Mouse (Mus musculus): ENCODE measurements around the gene Hoxc12. TPM values are rescaled to one million over a fixed set of nuclear protein-coding genes. Genes with fewer than 3 reads are reported as not detected.

Gene Hoxc12
- total RNA-seq, 2 experiments from 2014 or later, result not detected

DNA sequence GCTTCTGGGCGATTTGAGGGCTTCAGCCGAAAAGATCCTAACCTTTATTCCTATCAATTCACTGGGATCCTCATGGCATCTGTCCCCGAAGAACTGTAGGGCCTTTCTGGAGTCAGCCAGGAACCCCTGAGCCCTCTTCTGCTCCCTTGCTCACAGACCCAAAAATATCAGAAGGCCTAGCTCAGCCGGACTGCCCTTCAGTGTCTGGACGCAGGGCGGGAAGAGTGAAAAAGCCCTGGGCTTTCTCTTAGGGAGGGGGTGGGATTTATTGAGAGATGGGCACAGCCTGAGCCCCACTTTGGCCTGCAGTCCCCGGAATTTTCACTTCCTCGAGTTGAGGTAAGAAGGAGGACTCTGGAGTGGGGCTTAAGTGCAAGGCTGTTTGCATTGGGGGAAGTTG lies 26.7 kb downstream of the Hoxc12 start:
- ATAC-seq (ENCODE audit: poor library complexity, severe bottlenecking), result no peak

DNA sequence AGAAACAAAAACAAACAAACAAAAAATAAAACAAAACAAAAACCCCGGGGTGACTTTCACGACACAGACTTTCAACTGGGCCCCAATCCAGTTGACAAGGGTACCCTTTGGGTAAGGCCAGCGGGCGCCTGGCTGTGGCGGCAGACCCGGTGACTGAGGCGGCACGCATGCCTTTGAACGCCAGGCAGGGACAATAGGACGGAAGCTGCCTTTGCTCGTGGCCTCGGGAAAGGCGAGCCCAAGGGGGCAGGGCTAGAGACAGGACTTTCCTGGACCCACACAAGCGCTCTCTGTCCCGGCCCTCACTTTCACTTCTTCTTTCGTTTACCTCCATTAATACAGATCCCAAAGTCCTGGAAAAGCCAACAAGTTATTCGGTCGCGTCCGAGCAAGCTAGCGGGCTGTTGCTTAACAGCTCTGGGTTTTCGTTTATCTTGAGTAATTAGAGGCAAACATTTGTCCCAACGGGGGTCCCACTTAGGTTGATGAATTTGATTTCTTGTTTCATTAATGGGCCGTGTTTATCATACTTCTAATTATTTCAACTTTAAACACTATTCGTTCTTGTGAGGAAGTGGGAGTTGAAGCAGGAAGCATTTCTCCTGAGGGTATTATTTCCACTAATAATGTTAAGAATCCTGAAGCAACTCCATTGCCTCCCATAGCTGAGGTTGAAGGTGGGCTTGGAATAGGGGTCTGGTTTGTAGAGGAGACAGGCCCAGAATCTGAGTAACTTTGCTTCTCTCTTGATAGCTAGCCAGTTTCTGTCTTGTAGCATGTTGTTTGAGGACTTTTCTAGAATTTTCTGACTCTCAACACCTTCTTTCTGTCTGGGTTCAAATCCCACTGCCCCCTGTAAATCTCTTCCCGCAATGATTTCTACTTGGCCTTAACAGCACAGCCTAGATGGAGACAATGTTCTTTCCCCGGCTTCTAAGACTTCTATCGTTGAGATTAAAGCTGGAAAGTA lies 27.4 kb downstream of the Hoxc12 start:
- ATAC-seq (ENCODE audit: poor library complexity, severe bottlenecking), result peak; percentile 38; the same call in 1 of the 2 replicates

DNA sequence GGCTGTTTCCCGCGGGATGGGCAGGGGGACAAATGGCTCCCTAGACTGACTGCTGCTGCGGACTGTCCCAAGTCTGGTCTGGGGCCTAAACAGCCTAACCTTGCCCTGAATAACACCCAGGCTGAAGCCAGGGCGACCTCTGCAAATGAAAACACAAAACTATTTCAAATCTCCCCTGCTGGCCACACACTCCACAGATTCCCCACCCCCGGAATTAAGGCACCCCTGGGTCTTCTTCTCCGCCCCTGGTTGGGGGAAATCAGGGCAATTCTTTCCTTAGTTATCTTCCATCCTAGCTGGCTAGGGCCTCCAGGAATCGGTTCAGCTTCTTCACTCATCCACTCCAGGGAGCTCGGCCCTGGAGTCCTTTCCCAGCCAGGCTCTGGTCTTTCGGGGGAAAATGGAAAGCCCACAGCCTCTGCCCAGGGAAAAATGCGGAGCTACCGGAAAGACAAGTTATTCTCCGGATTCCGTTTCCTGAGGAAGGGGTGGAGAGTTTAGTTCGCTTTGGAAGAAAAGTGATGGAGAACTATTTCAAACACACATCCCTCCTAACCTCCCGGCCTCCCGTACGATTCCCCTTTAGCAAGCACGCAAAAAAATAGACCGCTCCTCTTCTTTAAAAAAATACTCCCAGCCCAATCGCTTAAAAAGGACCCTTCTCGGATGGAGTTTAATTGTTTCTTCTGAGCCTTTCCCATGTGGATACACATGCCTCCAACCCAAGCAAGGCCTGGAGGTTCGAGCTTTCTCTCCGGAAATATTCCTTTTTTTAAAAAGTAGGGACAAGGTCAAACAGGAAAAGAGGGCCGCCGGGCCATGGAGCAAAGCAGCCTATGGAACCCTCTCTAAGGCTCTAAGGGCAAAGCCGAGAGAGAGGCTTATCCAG lies 28.7 kb downstream of the Hoxc12 start:
- ATAC-seq (ENCODE audit: poor library complexity, severe bottlenecking), result no peak

DNA sequence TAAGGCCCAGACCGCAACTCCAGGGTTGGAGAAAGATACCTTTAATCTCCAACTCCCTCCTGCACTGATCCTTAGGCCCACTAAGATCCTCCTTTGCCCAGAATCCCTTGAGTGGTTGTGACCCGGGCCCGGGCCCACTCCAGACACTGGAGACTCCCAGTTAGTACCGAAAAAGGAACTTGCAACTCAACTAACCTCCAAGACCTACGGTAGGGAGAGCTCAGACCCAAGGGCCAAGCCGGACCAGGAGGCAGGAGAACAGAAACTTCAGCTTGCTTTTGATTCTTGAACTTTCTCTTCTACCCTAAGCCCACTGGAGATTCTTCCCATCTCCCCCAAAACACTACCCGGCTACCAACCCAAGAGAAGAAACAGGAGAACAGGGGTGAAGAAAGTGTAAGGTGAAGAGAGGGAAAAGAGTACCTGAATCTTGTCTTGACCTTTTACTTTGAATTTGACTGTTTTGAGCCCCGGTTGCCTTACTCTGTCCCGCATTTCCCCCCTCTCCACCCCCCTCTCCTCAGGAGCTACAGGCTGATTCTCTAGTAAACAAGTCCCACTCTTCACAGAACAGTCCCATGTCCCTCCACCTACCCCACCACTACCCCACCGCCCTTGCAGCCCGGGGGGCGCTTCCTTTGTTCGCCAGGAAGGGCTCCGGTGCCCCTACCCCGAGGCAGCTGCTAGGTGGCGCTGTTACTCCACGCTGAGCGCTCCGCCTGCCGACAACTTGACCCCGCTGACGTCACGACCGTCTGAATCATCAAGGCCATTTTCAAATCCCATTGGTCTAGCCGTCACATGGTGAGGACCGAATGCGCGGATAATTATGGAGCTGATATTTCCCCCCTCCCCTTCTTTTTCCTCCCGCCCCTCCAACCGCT lies 29.6 kb downstream of the Hoxc12 start:
- peak; percentile 77 for ATAC-seq (ENCODE audit: poor library complexity, severe bottlenecking)

DNA sequence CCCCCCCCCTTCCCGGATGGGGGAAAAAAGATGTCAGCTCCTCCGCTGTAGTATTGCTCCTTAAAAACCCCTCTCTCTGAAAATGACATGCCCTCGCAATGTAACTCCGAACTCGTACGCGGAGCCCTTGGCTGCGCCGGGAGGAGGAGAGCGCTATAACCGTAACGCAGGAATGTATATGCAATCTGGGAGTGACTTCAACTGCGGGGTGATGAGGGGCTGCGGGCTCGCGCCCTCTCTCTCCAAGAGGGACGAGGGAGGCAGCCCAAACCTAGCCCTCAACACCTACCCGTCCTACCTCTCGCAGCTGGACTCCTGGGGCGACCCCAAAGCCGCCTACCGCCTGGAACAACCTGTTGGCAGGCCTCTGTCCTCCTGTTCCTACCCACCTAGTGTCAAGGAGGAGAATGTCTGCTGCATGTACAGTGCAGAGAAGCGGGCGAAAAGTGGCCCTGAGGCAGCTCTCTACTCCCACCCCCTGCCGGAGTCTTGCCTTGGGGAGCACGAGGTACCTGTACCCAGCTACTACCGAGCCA lies 30.3 kb downstream of the Hoxc12 start, which contains the start of gene Hoxc10:
Hoxc10 (plus strand) TSS at position 21 of the 536 bp plus-strand sequence.
- ATAC-seq (ENCODE audit: poor library complexity, severe bottlenecking), result no peak

DNA sequence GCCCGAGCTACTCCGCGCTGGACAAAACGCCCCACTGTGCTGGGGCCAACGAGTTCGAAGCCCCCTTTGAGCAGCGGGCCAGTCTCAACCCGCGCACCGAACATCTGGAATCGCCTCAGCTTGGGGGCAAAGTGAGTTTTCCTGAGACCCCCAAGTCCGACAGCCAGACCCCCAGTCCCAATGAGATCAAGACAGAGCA lies 30.7 kb downstream of the Hoxc12 start, which contains the start of gene Hoxc5:
Hoxc5 (plus strand) TSS at position 132 of the 199 bp plus-strand sequence.
- no peak for ATAC-seq (ENCODE audit: poor library complexity, severe bottlenecking)

DNA sequence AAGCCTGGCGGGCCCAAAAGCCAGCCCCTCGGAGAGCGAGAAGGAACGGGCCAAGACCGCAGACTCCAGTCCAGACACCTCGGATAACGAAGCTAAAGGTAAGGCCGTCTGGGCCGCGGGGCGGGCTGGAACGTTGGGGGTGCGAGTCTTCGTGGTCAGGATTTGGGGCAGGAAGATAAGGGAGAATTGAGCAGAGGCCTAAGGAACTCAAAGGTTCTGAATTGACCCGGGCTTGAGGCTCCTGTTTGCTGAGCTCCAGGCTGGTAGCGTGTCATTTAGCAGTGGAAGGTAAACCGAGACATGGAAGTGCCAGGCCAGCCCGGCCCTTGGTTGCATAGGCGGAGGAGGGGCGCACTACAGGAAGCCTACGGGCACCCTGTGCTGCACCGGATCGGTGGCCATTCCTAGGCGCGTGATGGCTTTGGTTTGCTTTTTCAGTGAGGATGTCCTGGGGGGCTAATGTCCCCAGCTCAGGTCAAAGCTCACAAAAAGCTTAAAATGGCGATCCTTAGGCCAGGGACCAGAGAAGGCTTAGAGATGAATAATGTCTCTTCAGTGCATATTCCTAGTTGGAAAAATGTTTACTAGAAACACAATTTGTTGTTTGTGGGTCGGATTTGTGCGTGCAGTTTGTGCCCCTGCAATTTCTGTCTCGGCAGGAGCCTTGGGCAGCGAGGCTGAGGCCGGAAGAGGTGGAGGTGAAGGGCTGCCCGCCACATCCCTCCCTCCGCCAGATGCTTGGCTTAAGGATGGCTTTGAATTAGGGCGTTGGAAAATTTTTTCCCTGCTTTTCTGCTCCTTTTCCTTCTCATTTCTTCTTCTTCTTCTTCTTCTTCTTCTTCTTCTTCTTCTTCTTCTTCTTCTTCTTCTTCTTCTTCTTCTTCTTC lies 31.2 kb downstream of the Hoxc12 start:
- no peak for ATAC-seq (ENCODE audit: poor library complexity, severe bottlenecking)

DNA sequence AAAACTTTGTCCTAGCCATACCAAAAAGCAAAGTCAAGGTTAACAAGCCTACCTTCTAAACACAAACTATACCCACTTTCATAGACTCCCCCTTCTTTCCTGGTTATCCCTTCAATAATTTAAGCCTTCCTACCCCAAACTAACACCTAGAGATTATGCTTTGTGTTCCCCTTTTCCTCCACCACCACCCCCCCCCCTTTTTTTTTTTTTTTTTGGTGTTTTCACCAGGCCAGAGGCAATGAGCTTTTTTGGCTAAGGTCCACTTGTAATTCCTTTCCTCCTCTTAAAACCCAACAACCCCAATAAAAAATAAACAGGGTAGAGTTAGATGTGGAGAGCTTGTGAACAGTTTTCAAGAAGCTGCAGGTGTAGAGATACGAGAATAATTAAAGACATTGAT lies 32.7 kb downstream of the Hoxc12 start:
- ATAC-seq (ENCODE audit: poor library complexity, severe bottlenecking), result no peak

DNA sequence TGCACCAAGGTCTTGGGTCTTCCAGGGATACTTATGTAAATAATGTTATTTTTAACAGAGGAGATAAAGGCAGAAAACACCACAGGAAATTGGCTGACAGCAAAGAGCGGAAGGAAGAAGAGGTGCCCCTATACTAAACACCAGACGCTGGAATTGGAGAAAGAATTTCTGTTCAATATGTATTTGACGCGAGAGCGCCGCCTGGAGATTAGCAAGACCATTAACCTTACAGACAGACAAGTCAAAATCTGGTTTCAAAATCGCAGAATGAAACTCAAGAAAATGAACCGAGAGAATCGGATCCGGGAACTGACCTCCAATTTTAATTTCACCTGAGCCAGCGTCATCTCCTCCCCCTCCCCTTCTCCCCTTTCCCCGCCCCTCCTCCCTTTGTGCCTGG lies 34.2 kb downstream of the Hoxc12 start:
- no peak for ATAC-seq (ENCODE audit: poor library complexity, severe bottlenecking)

DNA sequence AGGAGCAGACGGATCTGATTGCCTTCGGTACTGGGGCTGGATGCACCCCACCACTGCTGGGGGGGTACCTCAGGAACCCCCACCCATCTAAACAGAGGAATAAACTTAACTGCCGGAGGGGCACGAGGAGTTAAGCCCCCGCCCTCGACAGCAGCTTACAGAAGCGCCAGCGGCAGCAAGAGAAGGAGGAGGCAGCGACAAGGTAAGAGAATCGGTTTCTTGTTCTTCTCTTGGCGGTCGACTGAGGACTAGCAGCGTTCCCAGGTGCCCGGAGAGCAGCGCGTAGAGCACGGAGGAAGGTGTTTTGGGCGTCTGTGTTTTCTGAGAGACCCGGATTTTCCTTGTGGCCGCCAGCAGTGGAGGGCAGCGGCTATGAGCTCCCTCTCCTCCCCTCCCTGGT lies 35.7 kb downstream of the Hoxc12 start:
- no peak for ATAC-seq (ENCODE audit: poor library complexity, severe bottlenecking)

DNA sequence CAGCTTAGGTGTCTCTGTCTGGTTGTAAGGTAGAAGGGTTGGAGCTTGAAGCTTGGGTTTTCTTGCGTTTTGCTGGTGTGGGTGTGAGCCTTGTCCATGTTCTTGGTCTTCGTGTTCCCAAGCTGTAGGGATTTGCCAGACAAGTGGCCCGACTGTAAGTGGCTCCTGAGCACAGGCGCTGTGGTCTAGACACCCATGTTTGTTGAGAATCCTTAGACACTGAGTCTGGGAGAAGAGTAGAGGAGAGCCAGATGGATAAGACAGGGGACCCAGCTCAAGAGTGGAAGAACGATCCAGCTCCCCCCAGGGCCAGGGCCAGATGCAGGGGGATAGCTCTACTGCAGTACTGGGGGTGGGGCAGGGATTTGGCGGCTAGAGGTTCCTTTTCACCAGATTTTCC lies 36.2 kb downstream of the Hoxc12 start:
- ATAC-seq (ENCODE audit: poor library complexity, severe bottlenecking), result no peak

DNA sequence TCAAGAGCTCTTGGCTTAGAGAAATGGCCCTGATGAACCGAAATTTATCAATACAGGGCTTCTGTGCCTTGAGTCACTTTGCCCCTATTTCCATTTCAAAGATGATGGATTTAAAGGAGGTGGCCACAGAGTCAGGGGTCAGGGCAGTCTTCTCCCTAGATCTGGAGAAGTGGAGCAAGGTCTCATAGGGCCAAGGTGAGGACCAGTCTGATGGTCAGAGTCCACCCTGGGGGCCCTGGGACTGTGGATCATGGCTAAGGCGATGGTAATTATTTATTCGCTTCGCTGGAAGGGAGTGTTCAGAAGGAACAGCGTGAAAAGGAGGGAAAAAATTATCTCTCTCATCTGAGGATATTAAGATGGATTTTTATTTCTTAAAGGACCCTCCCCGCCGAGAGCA lies 38.5 kb downstream of the Hoxc12 start:
- ATAC-seq (ENCODE audit: poor library complexity, severe bottlenecking), result no peak

DNA sequence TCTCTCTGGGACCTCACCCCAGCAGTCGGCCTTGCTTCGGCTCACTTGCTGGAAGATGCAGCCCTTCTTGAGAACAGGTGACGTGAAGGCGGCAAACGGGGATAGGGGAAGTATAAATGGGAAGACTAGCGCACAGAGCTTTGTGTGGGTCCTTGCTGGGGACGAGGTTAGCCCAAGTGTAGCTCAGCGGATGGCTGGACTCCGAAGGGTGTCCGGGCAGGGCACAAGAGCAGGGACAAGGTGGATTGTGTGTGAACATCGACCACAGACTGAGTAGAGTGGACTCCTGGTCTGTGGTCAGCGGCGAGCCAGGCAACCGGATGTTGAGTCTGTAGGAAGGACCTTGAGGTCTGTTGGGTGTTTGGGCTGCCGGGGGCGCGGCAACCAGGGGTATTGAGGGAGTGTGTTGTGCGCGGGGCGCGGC lies 39.1 kb downstream of the Hoxc12 start:
- ATAC-seq (ENCODE audit: poor library complexity, severe bottlenecking), result no peak

DNA sequence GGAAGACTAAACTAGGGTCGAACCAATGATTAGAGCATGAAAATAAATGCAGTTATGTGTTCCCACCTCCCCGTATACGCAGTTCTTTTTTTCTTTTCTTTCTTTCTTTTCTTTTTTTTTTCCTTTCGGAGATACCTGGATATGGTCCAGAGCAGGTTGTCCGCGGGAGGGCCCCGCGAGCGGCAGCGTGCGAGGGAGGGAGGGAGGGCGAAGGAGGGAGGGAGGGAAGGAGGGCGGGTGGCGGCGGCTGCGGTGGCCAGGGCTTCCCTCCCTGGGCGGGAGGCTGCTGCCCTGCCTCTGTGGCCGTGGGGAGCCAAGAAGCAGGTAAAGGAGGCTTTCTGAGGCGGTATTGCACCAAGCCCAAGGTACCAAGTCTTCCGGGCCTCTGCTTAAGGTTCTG lies 39.6 kb downstream of the Hoxc12 start, which contains the start of gene Hoxc9:
Hoxc9 (plus strand) TSS at position 269 of the 400 bp plus-strand sequence.
- ATAC-seq (ENCODE audit: poor library complexity, severe bottlenecking), result no peak

DNA sequence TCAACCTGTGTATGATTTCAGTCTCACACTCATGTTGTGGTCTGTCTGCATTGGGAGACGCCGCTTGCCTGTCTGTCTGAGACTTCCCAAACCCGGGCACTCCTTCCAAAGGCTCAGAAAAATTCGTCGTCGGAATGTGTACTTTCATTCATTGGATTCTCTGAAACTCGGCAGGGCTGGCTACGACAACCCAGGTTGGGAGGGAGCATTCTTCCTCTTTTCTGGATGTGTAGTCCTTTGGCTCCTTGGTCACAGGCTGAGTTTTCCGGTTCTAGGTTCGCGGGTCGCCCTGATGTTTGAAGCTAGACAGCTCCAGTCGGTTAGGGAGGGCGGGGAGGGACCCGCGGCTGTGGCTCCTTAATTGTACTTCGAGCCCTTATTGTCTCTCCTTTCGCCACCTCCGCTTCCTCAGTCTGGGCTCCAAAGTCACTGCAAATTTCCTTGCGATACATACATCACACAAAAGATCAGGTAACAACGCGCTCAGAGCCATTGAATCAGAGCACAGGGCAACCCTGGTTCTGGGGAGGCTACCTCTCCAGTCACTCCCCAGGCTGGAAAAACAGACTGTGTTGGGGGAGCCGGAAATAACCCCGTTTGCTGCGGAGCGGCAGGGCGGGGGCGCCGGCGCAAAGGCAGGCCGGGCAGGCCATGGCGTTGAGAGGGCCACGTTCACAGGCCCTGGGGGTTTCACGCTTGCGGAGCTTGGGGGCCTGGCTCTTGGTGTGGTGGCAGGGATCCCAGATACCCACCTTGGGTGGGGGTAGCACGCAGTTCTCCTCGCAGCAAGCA lies 40.3 kb downstream of the Hoxc12 start:
- ATAC-seq (ENCODE audit: poor library complexity, severe bottlenecking), result no peak; the same call in 1 of the 2 replicates

DNA sequence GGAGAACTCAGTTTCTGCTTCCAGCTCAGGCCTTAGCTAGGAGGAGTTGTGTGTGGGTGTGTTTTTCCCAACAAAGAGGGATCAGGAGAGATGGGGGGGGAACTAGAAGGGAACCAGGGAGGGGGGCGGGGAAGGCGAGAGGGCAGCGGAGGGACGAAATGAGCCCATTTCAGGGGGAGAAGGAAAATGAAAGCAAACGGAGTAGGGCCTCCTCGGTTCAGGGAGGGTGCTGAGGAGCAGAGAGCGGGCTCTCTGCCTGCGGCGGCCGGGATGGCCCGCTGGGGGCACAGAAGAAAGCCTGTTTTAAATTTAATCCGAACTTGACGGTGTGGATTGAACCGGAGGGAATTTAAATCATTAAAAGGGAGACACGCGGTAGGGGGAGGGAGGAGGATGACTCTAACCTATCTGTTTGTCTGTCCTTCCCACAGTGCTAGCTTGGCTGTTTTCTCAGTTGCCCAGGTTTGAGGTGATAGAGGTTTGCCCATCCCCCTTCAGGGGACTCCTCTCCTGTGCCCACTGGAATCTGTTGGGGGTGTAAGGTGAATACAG lies 40.9 kb downstream of the Hoxc12 start:
- no peak for ATAC-seq (ENCODE audit: poor library complexity, severe bottlenecking)

DNA sequence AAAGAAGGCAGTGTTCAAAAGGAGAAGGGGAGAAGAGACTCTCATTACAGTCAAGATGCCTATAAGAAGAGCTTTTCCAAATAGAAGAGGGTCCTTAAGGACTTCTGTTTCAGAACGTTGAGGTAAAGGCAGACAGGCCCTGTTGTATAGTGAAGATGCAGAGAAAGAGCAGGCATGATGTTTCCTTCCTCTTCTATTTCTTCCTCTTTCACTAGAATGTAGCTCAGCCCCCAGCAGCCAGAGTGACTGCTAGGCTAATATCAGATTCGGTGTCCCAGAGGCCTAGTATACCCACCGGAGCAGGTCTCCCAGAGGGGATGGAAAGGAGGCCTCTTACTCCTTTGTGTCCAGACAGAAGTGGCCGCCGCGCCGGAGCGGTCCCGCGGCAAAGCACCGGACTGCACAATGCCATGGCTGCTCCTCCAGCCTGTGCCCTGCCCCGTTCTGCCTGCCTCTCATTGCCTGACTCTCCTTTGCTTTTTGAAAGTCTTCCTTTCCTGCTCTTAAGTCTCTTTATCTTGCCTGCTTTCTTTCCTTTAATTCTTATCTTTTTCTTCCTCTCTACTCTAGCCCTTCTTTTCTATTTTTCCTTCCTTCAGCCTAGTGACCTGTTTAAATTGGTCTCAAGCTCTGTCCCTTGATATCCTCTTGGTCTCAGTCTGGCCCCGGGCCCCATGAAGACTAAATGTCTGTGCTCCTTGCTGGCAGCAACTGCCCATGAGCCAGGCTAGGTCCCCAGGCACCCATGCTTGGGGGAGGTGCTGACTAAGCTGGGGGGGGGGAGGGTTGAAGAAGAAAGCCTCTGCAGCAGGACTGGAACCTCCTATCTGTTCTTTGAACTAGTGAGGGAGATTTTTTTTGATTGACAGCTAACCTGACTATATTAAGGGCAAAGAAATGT lies 42.3 kb downstream of the Hoxc12 start:
- no peak for ATAC-seq (ENCODE audit: poor library complexity, severe bottlenecking)
